Mouse (Mus musculus): ENCODE measurements around the gene Jsrp1.

DNA sequence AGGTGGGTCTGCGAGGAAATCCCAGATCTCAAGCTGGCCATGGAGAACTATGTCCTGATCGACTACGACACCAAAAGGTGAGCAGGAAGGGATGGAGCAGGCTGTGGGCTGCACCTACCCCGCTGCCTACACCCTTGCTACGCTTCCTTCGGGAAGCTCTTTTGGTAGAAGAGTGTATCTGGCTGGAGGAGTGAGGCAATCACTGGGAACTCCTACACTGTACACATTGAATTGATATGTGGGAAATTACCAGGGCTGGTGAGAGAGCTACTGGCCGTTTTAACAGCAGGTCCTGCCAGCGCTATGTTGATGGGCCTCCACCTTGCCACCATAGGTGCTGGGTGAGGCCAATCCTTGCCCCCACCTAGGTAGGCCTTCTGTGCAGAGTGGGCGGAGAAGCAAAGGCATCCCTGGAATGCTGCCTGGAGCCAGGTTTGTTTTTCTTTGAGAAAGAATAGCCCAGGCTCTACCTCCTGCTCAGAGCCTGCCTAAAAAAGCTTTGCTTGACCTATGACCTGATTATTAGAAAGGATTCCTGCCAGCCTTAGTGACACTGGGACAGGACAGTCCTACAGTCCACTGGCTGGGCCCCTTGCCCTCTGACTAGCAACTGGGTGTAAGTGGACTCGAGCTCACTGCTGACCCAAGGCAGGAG is 47.0 kb downstream of the Jsrp1 start:
- TF ChIP-seq POLR2A (IDR thresholded peaks at IDR 0.05; ENCODE audit: insufficient read depth, low read depth, low read length) (no peak), CTCF (IDR thresholded peaks at IDR 0.05; ENCODE audit: insufficient read depth, low read depth, low read length) (no peak)
